Mouse (Mus musculus) midbrain, embryonic 11.5 days (tissue): ENCODE measurements around the gene Eme2. TPM values are rescaled to one million over a fixed set of nuclear protein-coding genes. Genes with fewer than 3 reads are reported as not detected.

ENCODE experiments used
- ATAC-seq: fragments of 200-750 bp; cut with Nextera tagmentation; 2 replicates; pipeline ENCODE4 v1.8.0; 2017; ENCODE audit warnings: moderate TSS enrichment, moderate library complexity; ENCODE audit not compliant: low FRiP score
- DNase-seq: peaks from one replicate; pipeline ENCODE4 v3.0.0; 2015; ENCODE audit warnings: low spot score; ENCODE audit errors: missing footprints
- H3K27ac ChIP-seq: fragments of 300-500 bp; sonication (generic); 2 replicates; pipeline ENCODE4 v1.5.1; 2014; ENCODE audit warnings: low read depth, low read length
- H3K27me3 ChIP-seq: fragments of 300-500 bp; sonication (generic); 2 replicates; pipeline ENCODE4 v1.6.1; 2014; ENCODE audit warnings: mild to moderate bottlenecking, low read length, moderate library complexity, mixed read lengths; ENCODE audit not compliant: control insufficient read depth, insufficient read depth
- H3K36me3 ChIP-seq: fragments of 300-500 bp; sonication (generic); 2 replicates; pipeline ENCODE4 v1.6.1; 2014; ENCODE audit warnings: mild to moderate bottlenecking, low read length, moderate library complexity, mixed read lengths; ENCODE audit not compliant: control insufficient read depth, insufficient read depth
- H3K4me1 ChIP-seq: fragments of 300-500 bp; sonication (generic); 2 replicates; pipeline ENCODE4 v1.6.1; 2014; ENCODE audit warnings: low read length; ENCODE audit not compliant: control insufficient read depth, insufficient read depth
- H3K4me2 ChIP-seq: fragments of 300-500 bp; sonication (generic); 2 replicates; pipeline ENCODE4 v1.6.1; 2014; ENCODE audit warnings: mild to moderate bottlenecking, moderate library complexity
- H3K4me3 ChIP-seq: fragments of 300-500 bp; sonication (generic); 2 replicates; pipeline ENCODE4 v1.5.1; 2014; ENCODE audit warnings: low read depth, low read length
- H3K9ac ChIP-seq: fragments of 300-500 bp; sonication (generic); 2 replicates; pipeline ENCODE4 v1.6.1; 2014; ENCODE audit warnings: low read length
- H3K9me3 ChIP-seq: fragments of 300-500 bp; sonication (generic); 2 replicates; pipeline ENCODE4 v1.6.1; 2016; ENCODE audit warnings: low read length; ENCODE audit not compliant: control insufficient read depth
- WGBS: fragments of 180-500 bp; shearing (Covaris S2); extraction: QIAGEN DNeasy Blood & Tissue Kit; methylation state at CpG from one replicate; pipeline ENCODE4 v1.1.7; 2014; 5-methylcytosine and 5-hydroxymethylcytosine counted together
- polyA plus RNA-seq: library from polyadenylated mRNA; unstranded; fragments of >200 nt; fragmentation: Nextera tagmentation; extraction: Ambion mirVana; gene quantifications from 2 replicates; pipeline ENCODE4 v1.2.1, GENCODE M21; 2014

Gene Eme2
- polyA plus RNA-seq, 1 experiment from 2014 or later = 20.8 TPM

- Histone ChIP-seq H3K36me3 (no peaks in the 10 kb centered on the region), H3K4me1 (peaks cover 17% of the 10 kb centered on the region), H3K27ac (no peak overlapping the region), H3K9me3 (no peaks in the 10 kb centered on the region), H3K4me3 (no peak overlapping the region), H3K27me3 (no peaks in the 10 kb centered on the region), H3K9ac (no peak overlapping the region), H3K4me2 (no peak overlapping the region)
- DNase-seq (no peak), ATAC-seq (no peak)
- WGBS = 90% methylated on average over 6 of the region's 6 CpGs
These were observed 10.5 kb downstream of the Eme2 start for GRCm38 (mm10) chr17:24884391-24884790.

GRCm38 (mm10) chr17:24881738-24882440 lies 13.0 kb downstream of the Eme2 start:
- no peak overlapping the region for H3K4me3 ChIP-seq
- peaks cover 8% of the 10 kb centered on the region for H3K4me1 ChIP-seq
- H3K9me3 ChIP-seq = no peaks in the 10 kb centered on the region
- H3K9ac ChIP-seq = no peak overlapping the region
- ATAC-seq = no peak
- 48% methylated on average over 7 of the region's 7 CpGs for WGBS
- H3K27me3 ChIP-seq = no peaks in the 10 kb centered on the region
- H3K4me2 ChIP-seq = no peak overlapping the region
- peak; percentile 86 for DNase-seq
- no peak overlapping the region for H3K27ac ChIP-seq
- no peaks in the 10 kb centered on the region for H3K36me3 ChIP-seq

DNA sequence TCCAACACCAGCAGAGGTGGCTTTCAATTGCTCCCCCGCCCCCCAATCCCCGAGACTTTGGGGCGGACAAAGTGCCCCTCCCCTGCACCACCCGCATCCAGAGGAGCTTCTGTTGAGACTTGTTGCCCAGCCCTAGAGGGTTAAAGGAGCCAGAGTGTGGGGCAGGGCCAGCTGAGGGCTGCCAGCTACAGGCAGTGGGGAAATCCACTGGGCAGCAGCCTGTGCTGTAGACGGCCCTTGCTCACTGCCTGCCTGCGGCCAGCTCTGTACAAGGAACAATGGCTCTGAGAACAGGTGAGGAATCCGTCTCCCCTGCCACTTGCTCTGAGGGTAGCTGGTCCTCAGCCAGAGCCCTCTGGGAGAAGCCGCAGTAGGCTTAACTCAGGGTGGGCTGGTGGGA lies 16.4 kb downstream of the Eme2 start:
- no peak for DNase-seq
- H3K27ac ChIP-seq = no peak overlapping the region
- no peak overlapping the region for H3K9ac ChIP-seq

DNA sequence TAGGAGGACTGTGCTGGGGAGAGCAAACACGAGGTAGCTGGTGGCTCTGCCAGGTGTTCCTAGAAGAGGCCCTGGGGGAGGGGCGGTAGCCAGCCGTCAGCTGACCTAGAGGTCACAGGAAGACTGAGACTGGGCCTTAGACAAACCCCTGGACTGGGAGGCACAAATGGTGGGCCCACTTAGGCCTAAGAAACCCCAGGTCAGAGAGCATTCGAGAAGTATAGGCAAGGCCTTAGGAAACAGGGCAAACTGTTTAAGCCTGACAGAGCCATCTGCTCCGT lies 16.8 kb downstream of the Eme2 start:
- Histone ChIP-seq H3K4me2 (no peak overlapping the region), H3K27ac (no peak overlapping the region), H3K4me3 (no peak overlapping the region), H3K4me1 (no peaks in the 10 kb centered on the region), H3K9ac (no peak overlapping the region), H3K27me3 (no peaks in the 10 kb centered on the region), H3K9me3 (no peaks in the 10 kb centered on the region), H3K36me3 (no peaks in the 10 kb centered on the region)
- ATAC-seq (no peak), DNase-seq (no peak)
- WGBS = 27% methylated on average over 5 of the region's 5 CpGs

More for the DNA sequence above, 16.4 kb downstream of the Eme2 start:
- Histone ChIP-seq H3K9me3 (no peaks in the 10 kb centered on the region), H3K36me3 (no peaks in the 10 kb centered on the region), H3K27me3 (no peaks in the 10 kb centered on the region), H3K4me3 (no peak overlapping the region), H3K4me2 (no peak overlapping the region), H3K4me1 (no peaks in the 10 kb centered on the region)
- ATAC-seq = no peak
- 75% methylated on average over 8 of the region's 8 CpGs for WGBS

DNA sequence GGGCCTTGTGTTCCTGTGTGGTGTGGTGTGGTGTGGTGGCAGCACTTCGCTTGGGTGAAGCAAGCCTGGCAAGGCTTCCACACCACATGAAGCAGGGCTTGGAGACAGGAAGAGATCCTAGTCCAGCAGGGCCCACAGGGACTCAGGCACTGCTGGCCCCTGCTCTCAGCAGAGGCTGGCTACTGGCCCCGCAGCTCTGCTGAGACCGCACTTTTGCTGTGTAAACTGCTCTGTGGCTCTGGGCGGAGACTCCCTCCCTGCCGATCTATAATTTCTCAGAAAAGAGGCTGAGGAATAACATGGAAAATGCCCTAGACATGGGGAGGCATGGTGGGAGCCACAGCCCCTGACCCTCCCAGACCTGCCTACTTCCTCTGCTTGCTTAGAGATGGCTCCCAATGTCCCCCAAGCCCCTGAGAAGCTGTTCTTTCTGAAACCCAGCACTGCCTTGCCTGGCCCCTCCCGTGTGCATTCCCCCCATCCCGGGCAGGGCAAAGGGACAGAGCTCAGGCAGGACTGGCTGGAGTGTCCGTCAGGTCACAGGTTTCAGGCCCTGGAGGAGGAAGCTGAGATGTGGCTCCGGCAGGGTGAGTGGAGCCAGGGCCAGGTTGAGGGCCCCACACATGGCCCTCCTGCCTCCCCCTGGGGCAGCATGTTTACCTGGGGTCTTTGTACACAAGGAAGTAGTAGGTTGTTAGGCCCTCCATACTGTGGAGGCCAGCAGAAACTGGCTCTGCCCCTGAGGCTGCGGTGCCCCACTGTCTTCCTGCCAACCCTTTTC lies 17.4 kb downstream of the Eme2 start:
- no peaks in the 10 kb centered on the region for H3K4me1 ChIP-seq
- ATAC-seq (no peak), DNase-seq (no peak)
- no peaks in the 10 kb centered on the region for H3K9me3 ChIP-seq
- no peaks in the 10 kb centered on the region for H3K36me3 ChIP-seq
- no peaks in the 10 kb centered on the region for H3K27me3 ChIP-seq
- no peak overlapping the region for H3K4me2 ChIP-seq
- H3K9ac ChIP-seq = no peak overlapping the region
- 61% methylated on average over 10 of the region's 10 CpGs for WGBS
- no peak overlapping the region for H3K27ac ChIP-seq
- no peak overlapping the region for H3K4me3 ChIP-seq

DNA sequence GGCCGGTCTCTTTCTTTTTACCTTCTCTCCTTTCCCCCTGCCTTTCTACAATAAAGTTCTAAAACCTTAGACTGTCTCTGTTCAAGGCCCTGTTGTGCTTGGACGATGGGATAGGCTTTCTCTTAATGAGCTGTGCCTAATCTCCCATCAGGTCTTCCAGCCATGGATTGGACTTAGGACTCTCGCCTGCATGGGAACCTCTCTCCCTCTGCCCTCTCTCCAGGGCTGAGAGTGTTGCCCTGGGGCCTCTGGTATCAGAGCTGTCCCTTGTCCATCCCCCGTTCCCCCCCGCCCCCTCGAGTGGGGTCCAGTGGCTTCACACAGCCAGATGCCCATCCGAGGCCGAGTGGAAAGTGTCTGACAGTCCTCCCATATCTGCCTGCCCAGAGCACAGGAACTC lies 19.9 kb downstream of the Eme2 start:
- H3K36me3 ChIP-seq = no peaks in the 10 kb centered on the region
- H3K4me2 ChIP-seq = no peak overlapping the region
- no peaks in the 10 kb centered on the region for H3K9me3 ChIP-seq
- DNase-seq (no peak), ATAC-seq (no peak)
- no peaks in the 10 kb centered on the region for H3K27me3 ChIP-seq
- no peak overlapping the region for H3K4me3 ChIP-seq
- no peak overlapping the region for H3K27ac ChIP-seq
- no peak overlapping the region for H3K9ac ChIP-seq
- 82% methylated on average over 8 of the region's 8 CpGs for WGBS
- H3K4me1 ChIP-seq = no peaks in the 10 kb centered on the region

DNA sequence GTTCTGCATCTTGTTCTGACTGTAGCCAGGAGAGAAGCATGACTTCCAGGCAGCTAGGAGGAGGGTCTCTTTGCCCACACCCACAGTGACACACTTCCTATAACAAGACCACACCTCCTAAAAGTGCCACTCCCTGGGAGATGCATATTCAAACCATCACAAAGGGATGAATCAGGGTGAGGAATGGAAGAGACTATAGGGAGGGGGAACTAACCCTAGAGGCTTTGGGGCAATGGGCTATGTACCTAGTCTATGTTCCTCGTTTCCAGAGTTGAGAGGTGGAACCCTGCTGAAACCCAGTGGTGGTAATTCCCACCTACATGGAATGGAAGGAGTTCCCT lies 20.5 kb downstream of the Eme2 start:
- 62% methylated on average over 1 of the region's 1 CpGs for WGBS
- H3K4me3 ChIP-seq = no peak overlapping the region

DNA sequence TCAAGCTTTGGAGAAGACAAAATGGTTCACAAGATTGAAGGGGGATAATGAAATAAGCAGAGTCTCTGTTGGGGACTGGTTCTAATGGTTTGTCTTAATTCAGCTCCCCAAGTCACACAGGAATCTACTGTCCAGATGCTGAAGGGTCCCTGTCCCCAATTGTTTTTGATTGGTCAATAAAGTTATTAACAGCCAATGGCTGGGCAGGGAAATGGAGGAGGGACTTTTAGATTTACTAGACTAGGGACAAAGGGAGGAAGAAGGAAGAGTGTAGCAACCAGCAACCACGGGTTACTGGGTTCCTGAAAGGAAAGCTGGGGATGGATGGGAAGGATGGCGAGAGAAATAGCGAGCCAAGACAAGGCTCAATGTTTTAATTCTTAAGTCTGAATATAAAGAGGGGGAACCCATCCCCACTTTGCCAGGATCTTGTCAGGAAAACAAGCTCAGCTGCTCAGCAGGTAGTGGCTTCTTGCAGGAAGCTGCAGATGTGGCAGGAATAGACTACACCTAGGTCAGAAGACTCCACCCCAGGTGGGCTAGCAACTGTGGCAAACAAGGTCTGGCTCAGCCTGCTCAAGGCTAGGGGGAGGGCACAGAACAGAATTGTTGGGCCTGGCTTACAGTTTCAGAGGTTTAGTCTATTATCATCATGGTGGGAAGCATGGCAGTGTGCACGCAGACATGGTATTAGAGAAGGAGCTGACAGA lies 21.0 kb downstream of the Eme2 start:
- DNase-seq = no peak
- ATAC-seq = no peak
- WGBS = 47% methylated on average over 4 of the region's 4 CpGs

More for the DNA sequence above, 20.5 kb downstream of the Eme2 start:
- H3K9ac ChIP-seq = no peak overlapping the region
- H3K27ac ChIP-seq = no peak overlapping the region
- DNase-seq (no peak), ATAC-seq (no peak)
- no peaks in the 10 kb centered on the region for H3K9me3 ChIP-seq
- H3K4me2 ChIP-seq = no peak overlapping the region
- no peaks in the 10 kb centered on the region for H3K4me1 ChIP-seq
- H3K27me3 ChIP-seq = no peaks in the 10 kb centered on the region
- no peaks in the 10 kb centered on the region for H3K36me3 ChIP-seq

DNA sequence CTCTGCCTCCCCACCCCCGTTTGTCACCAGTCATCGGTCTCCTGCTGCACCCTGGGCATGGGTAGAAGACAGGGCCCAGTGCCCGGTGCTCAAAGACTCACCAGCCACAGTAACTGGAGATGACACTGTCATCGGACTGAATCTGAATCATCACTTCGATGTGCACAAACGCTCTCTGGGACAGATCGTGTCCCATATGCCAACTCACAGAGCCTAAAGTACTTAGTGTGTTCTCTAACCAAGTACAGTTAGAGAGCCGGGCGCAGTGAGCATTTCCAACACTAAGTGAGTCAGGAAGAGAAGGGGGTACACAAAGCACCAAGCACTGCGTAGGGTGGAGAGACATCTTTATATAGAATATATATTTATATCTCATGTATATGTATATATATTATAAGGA lies 27.0 kb downstream of the Eme2 start:
- Histone ChIP-seq H3K4me3 (no peak overlapping the region), H3K9me3 (no peaks in the 10 kb centered on the region), H3K27ac (no peak overlapping the region), H3K4me2 (no peak overlapping the region), H3K27me3 (no peaks in the 10 kb centered on the region), H3K4me1 (no peaks in the 10 kb centered on the region), H3K9ac (no peak overlapping the region), H3K36me3 (no peaks in the 10 kb centered on the region; the same call in 1 of the 2 replicates)
- no peak for DNase-seq
- WGBS = 93% methylated on average over 10 of the region's 10 CpGs
- ATAC-seq = no peak

More for the DNA sequence above, 21.0 kb downstream of the Eme2 start:
- H3K9me3 ChIP-seq = no peaks in the 10 kb centered on the region
- H3K36me3 ChIP-seq = no peaks in the 10 kb centered on the region
- no peak overlapping the region for H3K4me3 ChIP-seq
- H3K27me3 ChIP-seq = no peaks in the 10 kb centered on the region
- H3K27ac ChIP-seq = no peak overlapping the region
- H3K4me1 ChIP-seq = no peaks in the 10 kb centered on the region
- H3K9ac ChIP-seq = no peak overlapping the region
- H3K4me2 ChIP-seq = no peak overlapping the region
